Mouse (Mus musculus): ENCODE data around the gene Ncr1.

DNA sequence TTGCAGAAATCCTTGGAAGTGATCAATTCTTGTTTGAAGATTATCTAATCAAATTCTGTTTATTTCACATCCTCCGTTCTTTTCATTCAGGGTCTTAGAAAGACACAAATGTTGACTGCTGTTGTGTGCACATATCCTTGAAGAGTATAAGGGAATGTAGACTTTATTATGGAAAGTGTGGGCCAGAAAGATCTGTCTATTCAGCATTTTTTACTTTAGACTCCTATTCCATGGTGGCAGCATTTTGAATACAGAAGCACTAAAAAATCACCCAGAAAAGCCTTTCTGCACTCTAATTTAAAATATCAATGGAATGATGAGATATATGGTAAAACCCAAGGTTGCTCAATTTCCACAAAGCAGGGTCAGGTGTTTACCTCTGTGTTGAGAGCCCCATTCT is 34.1 kb upstream of the Ncr1 start:
- no peak for TF ChIP-seq TAL1 (IDR thresholded peaks at IDR 0.05; ENCODE audit: low read length)
- TF ChIP-seq GATA1 (IDR thresholded peaks at IDR 0.05; ENCODE audit: low read length), result no peak
